Mouse (Mus musculus) v-Abl transformed pro-B cells (cell line): ENCODE results near the gene Dagla.

Source experiments
- in situ Hi-C, 2 experiments: fragments of 400-800 bp; cut with MboI; formaldehyde crosslinking; loops; one replicate each; pipeline ENCODE4 v1.15.1; 2025; ENCODE audit not compliant: unreplicated experiment in 2 of 2

The Dagla gene

DNA sequence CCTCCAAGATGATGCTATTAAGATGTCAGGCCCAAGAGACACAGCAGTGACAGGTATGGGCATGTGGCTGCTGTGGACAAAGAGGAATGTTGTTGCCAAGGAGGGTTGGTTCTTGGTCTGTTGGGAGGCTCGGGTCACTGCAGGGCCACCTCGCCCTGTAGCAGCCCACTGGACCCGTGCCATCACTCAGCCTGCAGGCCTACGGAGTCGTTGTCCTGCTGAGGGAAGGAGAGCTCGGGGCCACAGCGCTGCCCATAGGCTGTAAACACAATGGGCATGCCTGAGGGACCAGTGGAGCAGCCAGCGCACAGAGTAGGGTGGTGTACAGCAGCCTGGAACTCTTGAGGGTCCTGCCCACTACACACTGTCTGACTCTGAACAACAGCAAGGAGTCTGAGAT, 7.4 kb upstream of the Dagla start:
- in situ Hi-C loops = no loop called here

- in situ Hi-C loops = loop anchor here (5.0 kb wide), 1 partner anchor 52 kb away; no protein-coding TSS in a partner anchor
Observed at GRCm38 (mm10) chr19:10308990-10309389, 4.3 kb upstream of the Dagla start.

DNA sequence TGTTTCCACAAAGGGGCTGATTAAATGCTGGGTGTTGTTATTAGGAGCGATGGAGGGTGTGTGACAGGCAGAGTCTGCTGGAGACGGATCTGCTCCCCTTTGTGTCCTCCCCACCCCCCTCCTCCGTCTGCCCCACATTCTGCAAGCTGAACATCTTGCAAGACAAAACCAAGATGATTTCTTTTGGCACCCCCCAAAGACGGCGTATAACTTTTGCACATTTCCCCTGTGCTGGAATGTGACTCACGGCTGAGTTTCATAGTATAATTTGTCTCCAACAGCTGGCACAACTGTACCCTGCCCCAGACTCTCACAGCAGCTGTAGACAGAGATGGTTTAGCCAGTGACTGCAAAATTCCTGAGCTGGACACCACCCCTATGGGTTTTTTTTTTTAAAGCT, 3.3 kb upstream of the Dagla start:
- in situ Hi-C loops = loop anchor here (5.0 kb wide), 1 partner anchor 51 kb away; no protein-coding TSS in a partner anchor

GRCm38 (mm10) chr19:10307351-10307750, 2.7 kb upstream of the Dagla start:
- in situ Hi-C loops = loop anchor here (5.0 kb wide), 1 partner anchor 50 kb away; no protein-coding TSS in a partner anchor

GRCm38 (mm10) chr19:10306521-10307243, 2.0 kb upstream of the Dagla start:
- in situ Hi-C loops = loop anchor here (5.0 kb wide), 1 partner anchor 49 kb away; no protein-coding TSS in a partner anchor

- in situ Hi-C loops = loop anchor here (5.0 kb wide), 1 partner anchor 48 kb away; no protein-coding TSS in a partner anchor
Observed at GRCm38 (mm10) chr19:10305640-10306039, 963 bp upstream of the Dagla start.

DNA sequence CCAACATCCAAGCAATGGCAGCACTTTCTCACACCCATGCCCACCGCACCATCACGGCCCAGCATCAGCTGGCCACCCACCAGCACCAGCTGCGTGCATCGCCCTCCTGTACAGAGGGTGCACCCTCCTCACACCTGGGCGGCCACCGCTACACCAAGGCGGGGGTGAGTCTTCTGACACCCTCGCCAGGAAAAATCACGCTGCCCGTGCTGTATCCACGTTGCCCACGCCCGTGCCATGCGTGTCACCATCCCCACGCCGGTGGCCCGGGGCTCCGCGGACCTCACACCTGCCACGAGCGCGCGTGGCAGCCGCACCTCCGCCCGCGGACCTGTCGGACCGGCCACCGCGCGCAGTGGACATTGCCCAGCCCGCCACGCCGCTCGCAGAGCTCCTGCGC, 282 bp downstream of the Dagla start:
- in situ Hi-C loops = no loop called here

DNA sequence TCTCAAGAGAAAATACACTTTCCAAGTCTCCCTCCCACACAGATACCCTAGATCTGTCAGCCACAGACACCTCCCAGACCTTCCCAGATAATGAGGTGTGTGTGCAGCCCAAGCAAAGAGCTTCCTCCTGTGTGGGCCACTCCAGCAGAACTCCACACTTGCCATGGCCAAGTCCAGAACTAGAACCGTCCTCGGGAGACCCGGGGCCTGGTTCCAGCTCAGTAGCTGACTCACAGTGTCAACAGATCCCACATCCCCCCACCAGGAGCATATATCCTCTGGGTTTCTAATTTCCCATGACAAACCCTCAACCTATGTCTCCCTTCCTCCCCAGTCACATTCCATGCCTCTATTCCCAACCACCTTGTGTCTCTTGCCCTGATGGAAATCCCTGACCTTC, 1.8 kb downstream of the Dagla start:
- in situ Hi-C loops = no loop called here

GRCm38 (mm10) chr19:10301866-10302356, 2.8 kb downstream of the Dagla start:
- in situ Hi-C loops = no loop called here

- in situ Hi-C loops = no loop called here
Observed at GRCm38 (mm10) chr19:10301263-10301662, 3.4 kb downstream of the Dagla start.

- in situ Hi-C loops = no loop called here
Observed at GRCm38 (mm10) chr19:10300809-10301208, 3.9 kb downstream of the Dagla start.

DNA sequence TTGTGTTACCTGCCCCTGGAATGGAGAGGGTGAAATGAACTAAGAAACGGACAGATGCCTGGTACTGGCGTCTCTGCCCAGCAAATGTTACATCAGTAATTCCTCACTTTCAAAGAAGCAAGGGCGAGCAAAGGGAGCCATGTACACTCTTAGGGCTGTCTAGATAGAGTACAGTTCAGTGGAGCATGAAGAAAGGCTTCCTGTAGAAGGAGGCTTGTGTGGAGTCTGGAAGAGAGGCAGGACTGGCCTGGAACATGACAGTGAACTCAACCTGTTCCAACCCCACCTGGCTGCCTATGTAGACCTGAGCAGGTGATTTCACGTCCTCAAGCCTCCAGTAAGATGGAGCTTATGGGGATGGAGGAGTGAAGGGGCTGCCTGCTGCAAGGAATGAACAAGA, 6.4 kb downstream of the Dagla start:
- in situ Hi-C loops = no loop called here

- in situ Hi-C loops = no loop called here
Observed at GRCm38 (mm10) chr19:10297041-10297503, 7.6 kb downstream of the Dagla start.

DNA sequence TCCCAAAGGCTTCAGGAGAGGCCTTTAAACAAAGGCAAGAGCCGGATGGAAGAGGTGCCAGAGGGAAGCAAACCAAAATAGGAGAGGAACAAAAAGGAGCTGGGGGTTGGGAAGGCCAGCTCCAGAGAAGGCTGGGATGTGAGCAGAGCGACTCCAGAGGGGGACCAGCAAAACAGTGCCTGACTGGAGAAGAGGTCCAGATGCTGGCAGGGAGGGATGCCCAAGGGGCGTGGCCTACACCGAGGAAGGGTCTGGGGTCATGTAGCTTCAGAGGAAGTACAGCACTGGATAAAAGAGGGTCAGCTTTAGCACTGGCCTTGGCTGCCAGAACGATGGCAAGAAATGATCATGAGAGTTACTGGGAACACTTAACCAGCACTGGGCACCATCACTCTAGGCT, 8.4 kb downstream of the Dagla start:
- in situ Hi-C loops = no loop called here

- in situ Hi-C loops = no loop called here
Observed at GRCm38 (mm10) chr19:10294631-10295562, 9.8 kb downstream of the Dagla start.

GRCm38 (mm10) chr19:10293987-10294386, 10.7 kb downstream of the Dagla start:
- in situ Hi-C loops = no loop called here

DNA sequence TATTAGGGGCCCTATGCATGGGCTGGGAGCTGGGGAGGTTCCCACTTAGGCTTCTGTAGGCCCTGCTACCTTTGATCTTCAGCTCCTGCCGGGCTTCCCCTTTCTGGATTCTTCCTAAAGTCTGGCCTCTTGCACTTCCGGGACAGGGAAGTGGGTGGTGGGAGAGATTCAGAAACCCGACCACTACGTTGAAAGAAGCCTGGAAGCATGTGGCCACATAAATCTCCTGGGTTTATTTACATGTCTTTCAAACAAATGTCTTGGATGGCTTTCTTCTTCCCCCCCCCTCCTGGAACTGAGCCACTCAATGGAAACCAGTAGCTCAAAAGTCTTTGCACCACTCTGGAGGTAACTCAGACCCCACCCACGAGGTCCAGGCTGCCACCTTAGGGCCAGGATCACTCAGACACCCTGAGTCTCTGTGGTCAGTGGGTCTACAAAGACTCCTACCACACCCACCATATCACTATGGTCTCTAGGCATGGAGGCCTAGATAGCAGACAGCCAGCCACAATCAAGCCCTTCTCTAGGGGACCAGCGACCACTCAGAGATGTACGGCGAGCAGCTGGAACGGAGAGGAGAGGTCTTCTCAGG, 12.7 kb downstream of the Dagla start:
- in situ Hi-C loops = no loop called here

DNA sequence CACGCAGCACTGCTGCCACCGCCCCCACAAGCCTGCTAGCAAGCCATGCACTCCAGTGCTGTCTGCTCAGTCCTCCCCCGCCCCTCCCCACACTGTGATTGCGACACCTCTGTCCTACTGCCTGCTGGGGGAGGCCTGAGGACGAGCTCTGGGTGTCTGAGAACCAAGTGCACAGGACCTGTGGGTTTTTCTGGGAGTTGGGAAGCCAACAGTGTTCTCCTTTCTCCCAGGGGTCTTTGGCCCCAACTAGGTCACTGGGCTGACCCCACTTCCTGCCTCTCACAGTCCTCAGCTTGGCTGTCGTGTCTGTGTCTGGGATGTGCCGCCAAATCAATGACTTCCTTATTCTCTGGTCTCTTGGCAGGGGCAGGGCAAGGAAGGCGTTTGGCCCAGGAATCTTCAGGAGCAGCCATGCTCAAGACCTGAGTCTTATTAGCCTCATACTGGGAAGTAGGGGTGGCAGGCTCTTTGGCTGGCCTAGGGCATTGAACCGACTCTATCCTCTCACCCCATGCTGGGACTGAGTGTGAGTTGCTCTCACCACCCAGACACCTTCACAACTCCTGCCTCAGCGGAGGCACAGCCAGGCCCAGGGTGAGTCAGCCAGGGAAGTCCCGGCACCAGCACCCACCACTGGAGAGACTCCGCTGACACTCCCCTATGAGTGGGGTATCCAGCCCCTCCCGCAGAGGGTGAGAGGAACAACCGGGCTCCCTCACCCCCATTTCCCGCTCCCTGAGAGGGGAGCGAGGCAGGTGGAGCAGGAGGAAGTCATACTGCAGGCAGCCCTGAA, 14.3 kb downstream of the Dagla start:
- in situ Hi-C loops = no loop called here

GRCm38 (mm10) chr19:10289609-10290150, 15.0 kb downstream of the Dagla start:
- in situ Hi-C loops = no loop called here
